Mouse (Mus musculus) frontal cortex, postnatal 36 days (tissue): ENCODE data around the gene Gstm6.
A peak's percentile ranks its signal among the peaks of the same experiment; 100 is the strongest.

Experiments used
- DNase-seq, 2 experiments: peaks; one replicate each; pipeline ENCODE4 v3.0.0; 2022; ENCODE audit warnings: low spot score in 2 of 2

The Gstm6 gene

GRCm38 (mm10) chr3:107941261-107941660 lies 2.3 kb downstream of the Gstm6 start:
- DNase-seq = no peak

- DNase-seq = no peak
These were observed 3.0 kb downstream of the Gstm6 start for GRCm38 (mm10) chr3:107940524-107940923.

GRCm38 (mm10) chr3:107939830-107940229 lies 3.7 kb downstream of the Gstm6 start:
- DNase-seq = peak in 1 of 2 experiments; percentile 65

GRCm38 (mm10) chr3:107939403-107939802 lies 4.1 kb downstream of the Gstm6 start:
- peak in 1 of 2 experiments; percentile 56 for DNase-seq

GRCm38 (mm10) chr3:107935888-107936287 lies 7.7 kb downstream of the Gstm6 start:
- no peak for DNase-seq

GRCm38 (mm10) chr3:107935268-107935667 lies 8.3 kb downstream of the Gstm6 start:
- no peak for DNase-seq

GRCm38 (mm10) chr3:107932128-107932527 lies 11.4 kb downstream of the Gstm6 start:
- no peak for DNase-seq

GRCm38 (mm10) chr3:107931670-107932069 lies 11.9 kb downstream of the Gstm6 start, which contains the start of gene Gstm7:
Gene Gstm7 (minus strand): TSS chr3:107931817.
- DNase-seq = peak; percentile 97 to 98

- no peak for DNase-seq
These were observed 12.4 kb downstream of the Gstm6 start for GRCm38 (mm10) chr3:107931134-107931533.

GRCm38 (mm10) chr3:107929731-107930130 lies 13.8 kb downstream of the Gstm6 start:
- no peak for DNase-seq

GRCm38 (mm10) chr3:107929243-107929642 lies 14.3 kb downstream of the Gstm6 start:
- DNase-seq = no peak

- no peak for DNase-seq
These were observed 14.9 kb downstream of the Gstm6 start for GRCm38 (mm10) chr3:107928691-107929090.

- DNase-seq = no peak
These were observed 15.7 kb downstream of the Gstm6 start for GRCm38 (mm10) chr3:107927841-107928240.

- DNase-seq = no peak
These were observed 18.2 kb downstream of the Gstm6 start for GRCm38 (mm10) chr3:107925335-107925734.

GRCm38 (mm10) chr3:107920348-107920747 lies 23.2 kb downstream of the Gstm6 start:
- DNase-seq = no peak

- DNase-seq = peak; percentile 53 to 81
These were observed 25.7 kb downstream of the Gstm6 start for GRCm38 (mm10) chr3:107917783-107918408.

- no peak for DNase-seq
These were observed 26.5 kb downstream of the Gstm6 start for GRCm38 (mm10) chr3:107917097-107917496.

GRCm38 (mm10) chr3:107916674-107917073 lies 26.9 kb downstream of the Gstm6 start:
- DNase-seq = no peak

GRCm38 (mm10) chr3:107905942-107906341 lies 37.6 kb downstream of the Gstm6 start:
- DNase-seq = no peak

GRCm38 (mm10) chr3:107900955-107901673 lies 42.4 kb downstream of the Gstm6 start:
- DNase-seq = no peak

- DNase-seq = no peak
These were observed 44.9 kb downstream of the Gstm6 start for GRCm38 (mm10) chr3:107898691-107899090.

- DNase-seq = peak; percentile 89 to 91
These were observed 47.6 kb downstream of the Gstm6 start, which contains the start of gene Gstm5 for GRCm38 (mm10) chr3:107895720-107896569. Gene Gstm5 (plus strand): TSS chr3:107895821.
